Mouse (Mus musculus) telencephalon, adult 2 months (tissue): ENCODE data around the gene Wnt5a.

ENCODE experiments used
- DNase-seq: peaks from one replicate; pipeline ENCODE4 v3.0.0-alpha.2; 2011; ENCODE audit warnings: low read depth, low spot score

Wnt5a gene

DNA sequence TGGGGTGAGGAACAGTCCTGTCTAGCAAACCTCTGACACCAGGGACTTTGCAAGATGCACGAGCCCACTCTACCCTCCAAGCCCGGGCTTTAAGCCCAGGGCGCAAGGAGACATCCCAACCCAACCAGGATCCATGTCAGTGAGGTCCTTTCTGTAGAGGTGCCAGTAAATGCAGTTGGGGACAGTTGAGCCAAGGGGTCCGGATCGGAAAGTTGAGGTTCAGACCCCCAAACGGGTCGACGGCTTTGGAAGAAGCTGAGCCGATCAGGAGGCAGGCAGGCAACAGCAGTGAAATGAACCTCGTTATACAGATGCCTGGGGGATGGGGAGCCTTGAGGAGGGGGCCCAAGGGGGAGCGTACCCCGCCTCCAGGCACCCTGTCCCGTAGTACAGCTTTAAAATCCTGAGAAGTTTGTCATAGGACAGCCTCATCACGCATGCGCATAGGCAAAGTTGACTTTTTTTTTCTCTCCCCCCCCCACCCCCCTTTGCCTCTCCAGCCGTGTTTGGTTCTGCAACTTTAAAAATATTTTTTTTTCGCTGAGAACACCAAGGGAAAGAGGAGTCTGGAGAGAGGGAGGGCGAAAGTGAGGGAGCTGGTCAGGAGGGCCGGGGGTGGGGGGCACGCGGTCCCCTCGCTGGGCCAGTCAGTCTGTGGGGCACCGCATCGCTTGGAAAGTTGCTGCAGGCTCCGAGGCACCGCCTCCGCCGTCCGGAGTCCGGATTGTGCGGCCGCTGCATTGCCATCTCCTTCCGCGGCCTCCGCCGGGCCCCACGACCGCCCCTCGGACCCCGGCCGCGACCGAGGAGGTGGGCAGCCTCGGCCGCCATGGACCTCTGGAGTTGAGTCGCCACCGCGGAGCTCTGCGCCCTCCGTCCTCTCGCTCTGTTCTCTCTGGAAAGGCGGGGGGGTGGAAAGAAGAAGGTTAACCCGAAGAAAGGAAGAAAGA is at the start of gene Wnt5a:
Gene Wnt5a, plus strand, starts transcription at position 650 of the 950 bp plus-strand sequence.
- no peak for DNase-seq

GRCm38 (mm10) chr14:28456372-28457076 is 48.0 kb upstream of the Wnt5a start:
- DNase-seq = peak; percentile 13

- no peak for DNase-seq
These were observed 47.1 kb upstream of the Wnt5a start for GRCm38 (mm10) chr14:28457428-28457827.

DNA sequence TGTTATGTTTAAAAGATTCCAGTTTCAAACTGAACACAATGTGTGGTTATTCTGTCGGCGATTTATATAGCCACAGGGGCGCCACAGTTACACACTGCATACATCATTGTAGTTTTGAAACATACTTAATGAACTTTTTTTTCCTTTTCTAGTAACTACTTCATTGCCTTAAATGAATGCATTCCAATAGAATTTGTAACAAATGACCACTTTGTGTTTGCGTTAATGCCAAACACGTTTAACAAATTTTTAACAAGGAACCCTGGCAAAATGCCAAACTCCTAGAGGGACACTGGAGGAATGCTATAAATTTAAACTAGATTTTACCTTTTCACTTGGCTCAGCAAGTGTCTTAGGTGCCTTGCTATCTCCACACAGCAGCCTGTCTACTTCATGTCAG is 36.6 kb upstream of the Wnt5a start:
- no peak for DNase-seq

DNA sequence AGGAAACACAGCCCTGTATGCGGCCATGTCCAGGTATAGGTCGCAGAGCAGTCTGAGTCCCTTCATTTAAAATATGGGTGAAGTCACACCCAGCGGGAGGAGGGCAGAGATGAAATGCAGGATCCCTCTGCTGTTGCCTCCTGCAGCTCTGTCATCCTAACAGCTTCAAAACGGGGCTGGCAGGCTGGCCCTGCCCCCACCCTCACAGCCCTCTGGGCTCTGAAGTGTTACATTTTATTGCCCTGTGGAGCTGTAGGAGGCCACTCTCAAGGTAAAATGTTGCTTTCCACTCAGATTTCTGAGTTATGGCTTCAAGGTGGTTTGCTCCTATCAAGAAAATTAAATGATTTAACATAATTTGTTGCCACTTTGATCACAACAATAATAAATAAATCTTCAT is 34.9 kb upstream of the Wnt5a start:
- no peak for DNase-seq

GRCm38 (mm10) chr14:28470212-28470611 is 34.3 kb upstream of the Wnt5a start:
- DNase-seq = no peak

DNA sequence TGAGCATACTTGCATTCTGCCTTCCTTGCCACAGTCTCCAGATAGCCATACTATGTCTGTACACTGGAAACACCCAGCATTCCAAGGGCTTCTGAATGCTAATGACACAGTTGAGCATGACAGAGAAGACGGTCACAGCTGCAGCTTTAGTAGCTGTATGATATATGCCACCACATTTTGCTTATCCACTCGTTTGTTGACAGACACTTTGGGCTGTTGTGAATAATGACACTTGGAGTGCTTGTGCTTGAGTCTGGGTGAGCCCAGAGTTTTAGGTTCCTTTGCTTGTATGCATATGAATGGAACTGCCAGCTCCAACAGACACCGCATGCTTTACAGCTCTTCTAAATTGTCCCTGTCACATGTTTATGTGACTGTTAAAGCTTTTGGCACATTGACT is 29.5 kb upstream of the Wnt5a start:
- DNase-seq = peak; percentile 36

DNA sequence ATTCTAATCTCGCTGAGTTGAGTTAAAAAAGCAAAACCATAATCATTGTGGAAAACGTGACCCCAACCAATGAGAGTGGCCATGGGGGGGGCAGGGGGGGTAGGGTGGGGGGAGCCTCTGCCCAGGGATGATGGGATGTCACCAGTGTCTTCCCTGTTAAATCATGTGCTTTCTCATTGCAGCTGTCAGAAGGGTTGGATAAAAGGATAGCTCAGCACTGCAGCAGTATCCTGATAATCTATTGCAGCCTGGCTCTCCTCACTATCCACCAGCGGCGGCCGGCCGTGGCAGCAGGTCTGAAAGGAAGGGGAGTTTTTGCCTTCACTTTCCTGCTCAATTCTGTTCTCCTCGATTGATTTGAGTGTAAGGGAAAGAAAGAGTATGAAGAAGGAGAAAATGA is 29.1 kb upstream of the Wnt5a start:
- DNase-seq = no peak

- no peak for DNase-seq
These were observed 27.8 kb upstream of the Wnt5a start for GRCm38 (mm10) chr14:28476746-28477145.

GRCm38 (mm10) chr14:28480866-28481265 is 23.7 kb upstream of the Wnt5a start:
- DNase-seq = no peak

DNA sequence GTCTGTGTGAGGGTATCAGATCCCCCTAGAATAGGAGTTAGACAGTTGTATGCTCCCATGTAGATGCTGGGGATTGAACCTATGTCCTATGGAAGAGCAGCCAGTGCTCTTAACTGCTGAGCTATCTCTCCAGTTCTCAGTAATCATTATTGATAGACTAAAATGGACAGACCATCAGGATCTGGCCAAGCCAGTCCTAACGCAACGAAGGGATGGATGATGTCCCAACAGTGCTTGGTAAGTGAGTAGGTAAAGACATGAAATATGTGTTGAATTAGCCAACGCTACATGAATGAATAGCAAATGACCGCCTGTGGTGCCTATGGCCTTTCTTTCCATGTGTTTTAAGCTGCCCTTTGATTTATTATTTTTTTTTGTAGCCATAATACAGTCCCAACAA is 10.7 kb upstream of the Wnt5a start:
- no peak for DNase-seq

DNA sequence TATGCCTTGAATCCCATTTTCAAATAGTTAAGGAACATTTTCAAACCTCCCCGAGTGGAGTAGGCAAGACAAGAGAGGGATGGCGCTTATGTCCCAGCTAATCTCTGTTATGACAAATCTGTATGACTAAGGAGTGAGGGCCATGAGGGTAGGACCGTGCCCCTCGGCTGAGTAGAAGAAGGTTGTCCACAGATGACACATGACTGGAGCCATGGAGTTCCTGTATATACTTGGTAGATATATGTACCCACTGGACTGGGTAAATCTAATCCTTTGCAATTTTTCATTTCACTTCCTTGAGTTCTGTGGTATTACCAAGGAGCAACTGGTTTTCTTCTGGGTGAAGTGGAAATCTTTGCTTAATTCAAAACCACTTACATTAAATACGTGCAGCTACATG is 10.3 kb upstream of the Wnt5a start:
- DNase-seq = no peak

GRCm38 (mm10) chr14:28501216-28501878 is 3.2 kb upstream of the Wnt5a start:
- no peak for DNase-seq

DNA sequence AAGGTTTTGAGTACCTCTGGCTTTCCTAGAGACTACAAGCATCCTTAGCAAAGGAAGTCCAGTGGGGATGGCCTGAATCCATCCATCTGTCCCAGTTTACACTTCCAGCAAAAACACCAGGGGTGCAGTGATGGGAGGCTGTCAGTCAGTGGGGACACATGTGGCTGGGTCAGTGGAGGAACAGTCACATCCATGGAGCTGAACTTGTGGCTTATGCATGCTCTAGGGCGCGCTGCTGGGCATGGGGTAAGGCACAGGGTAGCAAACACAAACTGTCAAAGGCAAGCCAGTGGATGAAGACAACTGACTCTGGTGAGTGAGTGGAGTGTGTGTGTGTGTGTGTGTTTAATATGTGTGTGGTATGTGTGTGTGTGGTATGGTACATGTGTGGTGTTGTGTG is 1.3 kb upstream of the Wnt5a start:
- DNase-seq = no peak

- DNase-seq = no peak
These were observed 568 bp downstream of the Wnt5a start for GRCm38 (mm10) chr14:28505051-28505585.

DNA sequence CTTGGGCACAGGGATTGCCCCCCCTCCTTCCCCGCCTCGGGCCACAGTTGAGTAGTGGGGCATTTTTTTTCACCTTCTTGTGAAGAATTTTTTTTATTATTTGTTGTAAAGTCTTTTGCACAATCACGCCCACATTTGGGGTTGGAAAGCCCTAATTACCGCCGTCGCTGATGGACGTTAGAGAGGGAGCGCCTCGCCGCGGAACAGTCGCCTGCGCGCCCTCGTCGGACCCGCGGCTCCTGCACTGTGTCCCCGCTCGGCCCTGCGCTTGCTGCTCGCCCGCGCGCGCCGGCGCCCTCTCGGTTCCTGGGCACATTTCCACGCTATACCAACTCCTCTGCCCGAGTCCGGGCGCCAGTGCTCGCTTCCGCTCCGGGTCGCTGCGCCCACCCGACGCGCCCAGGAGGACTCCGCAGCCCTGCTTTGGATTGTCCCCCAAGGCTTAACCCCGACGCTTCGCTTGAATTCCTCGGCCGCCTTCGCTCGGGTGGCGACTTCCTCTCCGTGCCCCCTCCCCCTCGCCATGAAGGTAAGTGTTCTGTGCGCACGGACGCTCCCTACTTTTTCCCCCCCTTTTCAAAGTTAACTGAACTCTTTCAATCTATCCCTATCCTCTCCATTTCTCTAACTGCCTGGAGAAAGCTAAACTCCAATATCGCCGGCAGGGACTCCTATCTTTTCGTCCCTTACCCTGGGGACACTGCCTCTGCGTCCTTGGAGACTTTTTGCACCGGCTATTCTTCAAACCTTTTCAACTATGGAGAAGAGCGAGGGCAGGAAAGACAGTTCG is 1.2 kb downstream of the Wnt5a start:
- no peak for DNase-seq

GRCm38 (mm10) chr14:28506376-28506831 is 1.9 kb downstream of the Wnt5a start:
- DNase-seq = no peak

- DNase-seq = no peak
These were observed 2.5 kb downstream of the Wnt5a start for GRCm38 (mm10) chr14:28507011-28507410.

DNA sequence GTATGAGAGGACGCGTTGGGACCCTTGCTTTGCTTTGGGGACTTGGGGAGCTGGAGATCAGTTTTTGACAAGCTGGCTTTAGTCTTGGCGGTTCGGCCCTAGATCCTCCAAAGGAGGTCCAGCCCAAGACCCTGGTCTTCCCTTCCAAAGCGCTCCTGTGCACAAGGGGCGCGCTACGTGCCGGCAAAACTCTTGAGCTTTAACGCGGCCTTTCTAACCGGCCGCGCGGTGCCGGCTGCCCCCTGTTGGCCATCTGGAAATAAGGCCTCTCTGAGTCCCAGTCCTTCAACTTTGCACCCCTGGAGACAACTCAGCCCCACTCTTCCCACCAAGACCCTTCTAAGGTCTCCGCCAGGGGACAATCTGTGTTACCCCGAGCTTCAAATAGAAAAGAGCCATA is 2.9 kb downstream of the Wnt5a start:
- no peak for DNase-seq

DNA sequence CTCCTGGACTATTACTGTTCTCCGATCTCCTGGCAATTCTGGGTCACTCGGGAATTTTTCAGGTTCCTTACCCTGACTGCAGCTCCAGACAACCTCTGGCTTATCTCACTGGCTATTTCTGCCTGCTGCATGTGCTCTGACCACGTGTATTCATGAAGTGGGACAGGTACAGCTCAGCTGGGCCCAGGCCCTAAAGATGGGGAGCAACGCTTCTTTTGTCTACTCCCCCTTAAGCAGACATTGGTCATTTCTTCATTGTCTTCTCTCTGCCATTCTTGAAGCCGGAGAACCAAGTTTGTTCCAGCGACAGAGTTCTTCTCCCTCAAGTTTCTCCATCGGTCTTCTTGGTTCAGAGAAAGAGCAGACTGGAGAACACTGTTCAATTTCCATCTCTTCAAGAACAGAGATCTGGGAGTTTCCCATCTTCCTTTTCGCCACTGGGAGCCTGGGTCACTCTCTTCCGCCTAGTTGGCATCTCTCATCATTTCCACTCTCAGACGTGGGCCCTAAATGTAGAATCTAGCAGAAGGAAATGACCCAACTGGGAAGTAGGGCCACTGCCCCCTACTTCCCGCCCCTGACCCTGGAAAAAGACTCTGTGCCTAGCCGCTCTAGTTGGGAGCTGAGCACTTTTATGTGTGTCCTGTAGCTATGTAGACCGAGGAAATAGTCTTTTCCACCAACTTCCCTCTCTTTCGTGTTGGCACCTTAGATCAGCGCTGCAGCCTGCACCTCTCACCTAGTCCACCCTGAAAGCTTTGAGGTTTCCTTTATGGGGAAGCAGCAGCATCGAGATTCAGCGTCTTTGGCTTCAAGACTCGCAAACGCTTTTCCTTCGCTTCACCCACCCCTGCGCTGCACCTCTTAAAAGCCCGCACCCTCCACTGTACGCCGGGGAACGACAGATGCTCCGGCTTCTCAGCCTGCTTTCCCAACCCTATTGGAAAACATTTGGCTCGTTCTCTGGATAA is 4.0 kb downstream of the Wnt5a start:
- DNase-seq = no peak
